Mouse (Mus musculus): ENCODE measurements around the gene Gm45785.

Gene Gm45785

DNA sequence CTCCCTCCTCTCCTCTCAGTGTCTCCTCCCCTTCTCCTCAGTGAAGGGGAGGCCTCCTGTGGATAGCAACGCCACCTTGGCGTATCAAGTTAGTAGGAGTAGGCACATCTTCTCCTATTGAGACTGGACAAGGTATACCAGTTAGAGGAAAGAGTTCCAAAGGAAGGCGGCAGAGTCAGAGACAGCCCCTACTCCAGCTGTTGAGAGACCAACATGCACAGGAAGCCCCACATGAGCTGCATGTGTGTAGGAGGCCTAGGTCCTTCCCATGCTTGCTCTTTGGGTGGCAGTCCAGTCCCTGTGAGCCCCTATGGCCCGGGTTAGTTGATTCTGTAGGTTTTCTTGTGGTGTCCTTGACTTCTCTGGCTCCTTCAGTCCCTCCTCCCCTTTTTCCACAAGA is 22.8 kb downstream of the Gm45785 start:
- in situ Hi-C loops (cut with MboI), result no loop called here

DNA sequence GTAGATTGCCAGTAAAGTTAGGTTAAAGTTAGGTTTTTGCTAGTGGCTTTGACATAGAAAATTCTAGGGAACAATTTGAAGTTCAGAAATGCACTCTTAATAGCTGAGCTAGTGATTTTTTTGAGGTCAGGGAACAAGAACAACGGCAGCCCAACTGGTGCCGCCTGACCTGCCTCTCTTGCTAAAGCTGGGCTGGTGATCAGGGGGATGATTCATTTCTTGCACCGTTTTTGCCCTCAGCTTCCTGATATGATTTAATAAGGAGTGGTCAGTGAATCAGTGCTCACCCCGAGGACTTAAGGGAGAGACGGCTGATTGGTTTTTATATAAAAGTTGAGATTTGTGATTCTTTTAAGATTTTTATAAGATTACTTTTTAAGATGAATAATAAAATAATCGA is 24.7 kb downstream of the Gm45785 start:
- in situ Hi-C loops (cut with MboI), result no loop called here

DNA sequence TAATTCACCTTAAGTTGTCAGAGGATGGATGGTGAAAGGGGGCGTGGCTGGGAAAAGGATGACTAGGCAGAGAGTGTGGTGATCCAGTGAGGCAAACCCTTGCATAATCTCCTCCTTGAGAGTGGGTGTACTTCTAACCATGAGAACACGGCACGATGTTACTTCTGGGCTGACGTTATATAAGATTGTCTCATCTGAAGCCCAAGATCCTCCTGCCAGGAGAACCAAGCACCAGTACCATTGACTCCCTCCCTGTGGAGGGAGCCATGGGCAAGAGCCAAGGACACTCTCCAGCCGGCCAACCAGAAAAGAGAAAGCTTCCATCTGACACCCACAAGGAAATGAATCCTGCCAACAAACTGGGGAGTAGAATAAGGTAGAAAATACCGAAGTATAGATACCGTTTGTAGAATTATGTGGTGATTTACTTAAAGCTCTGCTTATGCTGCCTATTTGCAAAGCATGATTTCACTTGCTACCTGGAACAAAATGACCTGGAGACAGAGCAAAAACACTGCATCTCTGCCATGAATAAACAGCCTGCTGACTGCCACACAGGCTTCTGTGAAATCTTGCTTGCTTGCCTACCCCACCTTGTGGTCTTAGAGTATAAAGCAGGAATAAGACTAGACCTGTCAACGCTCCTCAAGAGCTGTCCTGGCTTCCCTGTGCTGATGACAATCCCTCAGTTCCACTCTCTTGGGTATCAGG is 27.8 kb downstream of the Gm45785 start:
- in situ Hi-C loops (cut with MboI), result no loop called here

DNA sequence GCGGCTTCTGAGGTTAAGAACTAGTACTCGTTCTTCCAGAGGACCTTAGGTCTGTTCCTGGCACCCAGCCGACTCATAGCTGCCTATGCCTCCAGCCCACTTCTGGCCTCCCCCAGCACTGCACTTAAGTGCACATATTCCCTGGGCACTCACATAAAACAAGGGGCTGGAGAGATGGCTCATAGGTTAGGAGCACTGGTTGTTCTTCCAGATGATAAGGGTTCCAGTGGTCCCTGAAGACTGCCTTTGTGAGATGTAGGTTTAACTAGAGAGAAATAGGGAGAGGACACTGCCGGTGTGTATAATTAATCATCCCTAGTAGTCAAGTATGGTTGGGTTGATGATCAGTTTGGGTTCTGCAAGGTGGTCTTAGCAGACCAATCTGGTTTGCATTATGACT is 33.4 kb downstream of the Gm45785 start:
- in situ Hi-C loops (cut with MboI), result no loop called here

DNA sequence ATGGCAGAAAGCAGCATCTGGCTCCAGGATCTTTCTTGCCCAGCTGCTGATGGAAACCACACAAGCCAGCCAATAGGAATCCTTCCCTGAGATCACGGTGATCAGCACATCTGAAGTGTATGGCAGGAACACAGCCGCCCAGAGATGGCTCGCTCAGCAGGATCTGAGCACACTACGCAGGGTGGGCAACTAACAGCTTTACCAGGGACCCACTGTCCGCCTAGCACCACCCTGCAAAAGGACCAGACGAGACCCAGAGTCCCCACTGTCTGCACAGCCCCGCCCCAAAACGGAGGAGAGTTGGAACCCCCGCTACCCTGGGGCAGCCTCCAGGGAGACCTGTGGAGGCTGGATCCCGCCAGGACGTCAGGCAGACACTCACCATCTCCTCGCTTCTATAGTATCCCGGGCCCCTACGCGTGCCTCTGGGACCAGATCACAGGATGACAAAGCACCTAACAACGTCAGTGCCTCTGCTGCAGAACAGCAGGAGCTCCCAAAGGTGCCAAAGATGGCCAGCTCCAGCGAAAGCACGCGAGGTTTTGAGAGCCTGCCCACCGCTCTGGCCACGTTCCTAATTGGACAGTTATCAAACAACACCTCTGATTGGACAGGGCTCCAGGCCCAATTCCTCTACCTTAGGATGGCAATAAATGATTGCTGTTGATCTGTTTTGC is 34.3 kb downstream of the Gm45785 start, which contains the start of gene Zfp941:
Zfp941 (minus strand) TSS at position 526 of the 677 bp plus-strand sequence.
- in situ Hi-C loops (cut with MboI), result no loop called here

DNA sequence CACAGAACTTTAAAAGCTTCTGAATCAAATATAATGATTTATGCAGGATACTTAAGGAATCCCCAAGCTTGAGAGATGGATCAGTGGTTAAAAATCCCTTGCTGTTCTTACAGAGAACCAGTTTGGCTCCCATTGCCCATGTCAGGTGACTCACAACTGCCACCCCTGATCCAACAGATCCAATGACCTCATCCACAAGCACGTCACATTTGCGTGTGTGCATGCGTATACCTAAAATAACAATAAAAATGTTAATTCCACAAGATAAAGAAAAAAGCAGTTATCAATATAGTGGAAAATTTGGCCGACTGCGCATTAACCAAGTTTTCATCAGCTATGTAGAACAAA is 34.9 kb downstream of the Gm45785 start:
- in situ Hi-C loops (cut with MboI), result no loop called here

DNA sequence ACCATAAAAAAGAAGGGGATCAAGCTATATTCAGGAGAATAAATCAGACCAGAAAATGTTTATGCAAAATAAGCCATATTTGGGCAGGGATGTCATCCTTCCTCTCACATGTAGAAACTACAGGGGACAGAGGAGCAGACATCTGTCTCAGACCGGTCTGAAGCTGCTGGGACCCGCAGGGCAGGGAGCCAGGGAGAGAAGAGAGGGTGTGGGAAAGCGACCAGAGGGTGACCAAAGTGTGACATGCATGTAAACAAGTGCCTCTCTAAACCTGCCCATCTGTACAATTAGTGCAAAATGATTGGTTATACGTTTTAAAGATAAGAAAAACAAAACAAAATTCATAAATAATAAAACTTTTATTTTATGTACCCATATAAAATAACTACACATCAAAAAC is 36.0 kb downstream of the Gm45785 start:
- in situ Hi-C loops (cut with MboI), result no loop called here

DNA sequence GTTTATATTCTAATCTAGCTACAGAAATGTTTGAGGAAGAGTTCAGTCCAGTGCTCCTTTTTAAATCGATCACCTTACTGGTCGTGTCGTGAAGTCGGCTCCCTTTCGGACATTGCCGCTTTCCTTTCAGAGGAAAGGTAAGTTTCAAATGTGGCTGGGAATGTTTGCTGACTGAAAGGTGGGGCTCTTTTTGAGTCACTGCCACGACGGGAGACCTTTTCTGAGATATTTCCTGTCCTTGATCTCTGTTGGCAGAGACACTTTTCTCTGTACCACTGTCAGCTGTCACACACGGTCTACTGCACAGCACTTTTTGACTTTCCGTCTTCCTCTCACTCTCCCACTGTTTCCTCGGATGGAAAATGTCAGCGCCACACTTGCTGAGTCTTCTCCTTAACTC is 43.3 kb downstream of the Gm45785 start:
- in situ Hi-C loops (cut with MboI), result no loop called here

DNA sequence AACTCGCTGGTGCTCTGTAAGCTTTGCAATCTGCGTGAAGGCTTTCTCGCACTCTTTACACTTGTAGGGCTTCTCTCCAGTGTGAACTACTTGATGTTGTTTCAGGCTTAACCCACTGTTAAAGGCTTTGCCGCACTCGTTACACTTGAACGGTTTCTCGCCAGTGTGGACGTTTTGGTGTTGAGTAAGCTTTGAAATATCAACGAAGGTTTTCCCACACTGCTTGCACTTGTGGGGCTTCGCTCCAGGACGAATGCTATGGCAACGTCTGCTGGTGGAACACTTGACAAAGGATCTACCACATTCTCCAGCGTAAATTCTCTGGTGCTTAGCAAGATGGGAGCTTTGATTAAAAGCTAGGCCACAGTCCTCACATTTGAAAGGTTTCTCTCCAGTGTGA is 44.4 kb downstream of the Gm45785 start:
- in situ Hi-C loops (cut with MboI), result no loop called here

DNA sequence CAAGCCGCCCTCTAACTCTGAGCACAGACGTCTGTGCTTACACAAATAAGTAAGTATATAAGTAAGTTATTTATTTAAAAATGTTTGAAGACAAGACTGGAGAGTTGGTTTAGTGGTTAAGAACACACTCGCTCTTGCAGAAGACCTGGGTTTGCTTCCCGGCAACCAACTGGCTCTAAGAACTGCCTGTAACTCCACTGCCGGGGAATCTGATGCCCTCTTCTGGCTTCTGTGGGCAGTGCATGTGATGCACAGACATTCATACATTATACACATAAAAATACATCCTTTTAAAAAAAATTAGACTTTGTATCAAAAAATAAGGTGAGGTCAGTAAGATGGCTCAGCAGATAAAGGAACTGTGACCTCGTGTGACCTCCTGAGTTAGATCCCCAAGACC is 45.6 kb downstream of the Gm45785 start:
- in situ Hi-C loops (cut with MboI), result no loop called here

DNA sequence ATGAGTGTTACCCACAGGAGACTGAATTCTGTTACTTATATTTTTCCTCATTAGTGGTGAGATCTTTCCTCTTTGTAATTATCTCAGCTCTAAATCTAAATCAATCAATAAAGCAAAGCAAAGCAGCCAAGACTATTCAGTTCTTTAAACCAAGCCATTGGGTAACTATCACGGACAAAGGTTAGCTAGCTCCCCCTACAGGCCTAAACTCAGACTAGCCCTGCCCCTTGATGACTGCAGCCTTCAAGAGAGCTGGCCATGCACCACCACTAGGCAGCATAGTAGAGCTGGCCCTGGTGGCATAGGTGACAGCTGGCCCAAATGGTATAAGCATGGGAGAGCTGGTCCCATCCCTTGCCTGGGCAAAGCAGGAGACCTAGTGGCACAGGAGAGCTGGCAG is 50.4 kb downstream of the Gm45785 start:
- in situ Hi-C loops (cut with MboI), result no loop called here

DNA sequence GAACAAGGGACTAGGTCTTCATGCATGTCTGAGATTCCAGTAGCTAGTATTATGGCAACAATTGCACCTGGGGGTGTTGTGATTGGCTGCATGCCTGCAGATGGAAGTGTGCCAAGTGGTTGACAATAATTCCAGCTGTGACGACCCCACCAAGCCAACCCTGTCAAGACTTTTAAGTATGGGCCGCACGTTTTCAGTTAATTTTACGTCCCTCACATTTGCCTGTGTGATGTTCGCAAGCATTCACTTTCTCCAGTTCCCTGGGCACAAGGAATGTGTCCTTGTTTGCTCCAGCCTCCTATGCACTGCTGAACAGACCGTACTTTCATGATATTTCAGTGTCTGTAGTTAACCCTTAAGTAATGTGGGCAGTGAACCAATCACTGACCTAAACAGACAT is 53.5 kb downstream of the Gm45785 start:
- in situ Hi-C loops (cut with MboI), result no loop called here

DNA sequence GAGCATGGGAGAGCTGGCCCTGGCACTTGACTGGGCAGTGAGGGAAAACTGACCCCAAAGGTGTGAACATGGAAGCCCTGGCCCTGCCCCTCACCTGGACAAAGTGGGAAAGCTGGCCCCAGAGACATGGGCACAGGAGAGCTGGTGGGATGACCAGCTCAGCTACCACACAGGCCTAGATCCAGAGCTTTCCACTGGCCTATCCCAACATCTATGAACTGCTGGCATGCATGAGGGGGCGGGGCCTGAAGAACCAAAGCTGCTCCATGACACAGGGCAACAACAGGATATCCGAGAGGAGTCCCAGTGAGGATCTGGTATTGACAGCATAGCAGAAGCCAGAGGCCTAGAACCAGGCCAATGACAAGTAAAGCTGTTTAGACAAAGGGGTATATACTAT is 57.9 kb downstream of the Gm45785 start:
- in situ Hi-C loops (cut with MboI), result no loop called here

DNA sequence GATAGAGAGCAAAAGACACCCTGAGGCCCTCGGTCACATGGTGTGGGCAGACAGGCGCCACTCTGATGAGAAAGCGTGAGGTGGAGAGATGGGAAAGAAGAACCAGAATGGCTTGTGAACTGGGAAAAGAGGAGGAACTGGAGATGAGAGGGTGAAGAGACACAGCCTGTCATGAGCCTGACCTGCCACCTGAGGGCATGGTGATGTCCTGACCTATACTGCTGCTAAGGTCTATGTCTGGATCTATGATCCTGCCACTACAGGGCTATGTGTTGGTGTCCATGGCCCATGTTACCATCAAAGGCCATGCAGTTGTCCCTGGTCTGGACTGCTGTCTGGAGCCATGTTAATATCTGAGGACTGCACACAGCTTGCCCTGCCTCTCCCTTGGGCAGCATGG is 58.5 kb downstream of the Gm45785 start:
- in situ Hi-C loops (cut with MboI), result no loop called here

DNA sequence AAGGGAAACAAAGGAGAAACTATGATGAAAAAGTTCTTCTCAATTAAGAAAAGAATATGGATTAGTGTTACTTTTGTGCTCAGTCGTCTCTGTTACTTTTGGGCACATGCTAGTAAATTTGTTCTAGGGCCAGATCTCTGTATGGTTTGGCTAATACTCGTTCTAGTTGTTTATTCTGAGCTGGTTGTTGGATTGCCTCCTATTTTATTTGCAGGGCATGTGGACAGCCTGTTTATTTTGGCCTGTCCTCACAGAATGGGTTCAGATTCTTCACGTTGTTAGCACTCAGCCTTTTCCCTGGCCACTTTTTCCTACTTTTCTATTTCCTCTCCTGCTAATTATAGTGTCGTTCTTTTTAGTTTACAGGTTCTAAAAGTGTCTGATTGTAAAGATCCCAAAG is 62.6 kb downstream of the Gm45785 start:
- in situ Hi-C loops (cut with MboI), result no loop called here

DNA sequence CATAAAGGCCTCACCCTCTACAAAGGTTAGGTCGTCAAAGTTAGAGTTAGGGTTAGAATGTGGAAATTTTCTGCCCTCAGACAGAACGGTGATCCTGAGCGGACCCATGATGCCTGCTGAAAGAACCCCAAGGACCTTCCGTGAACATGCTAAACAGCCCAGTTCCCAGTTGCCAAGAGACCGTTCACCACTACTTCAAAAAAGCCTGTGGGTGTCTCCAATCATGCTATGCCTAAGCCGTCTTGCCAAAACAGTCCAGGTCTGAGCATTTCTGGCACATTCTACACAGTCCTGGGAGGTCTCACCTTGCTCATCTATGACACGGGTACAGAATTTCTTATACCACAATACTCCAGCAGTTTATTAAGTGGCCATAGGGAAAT is 68.1 kb downstream of the Gm45785 start:
- in situ Hi-C loops (cut with MboI), result no loop called here

DNA sequence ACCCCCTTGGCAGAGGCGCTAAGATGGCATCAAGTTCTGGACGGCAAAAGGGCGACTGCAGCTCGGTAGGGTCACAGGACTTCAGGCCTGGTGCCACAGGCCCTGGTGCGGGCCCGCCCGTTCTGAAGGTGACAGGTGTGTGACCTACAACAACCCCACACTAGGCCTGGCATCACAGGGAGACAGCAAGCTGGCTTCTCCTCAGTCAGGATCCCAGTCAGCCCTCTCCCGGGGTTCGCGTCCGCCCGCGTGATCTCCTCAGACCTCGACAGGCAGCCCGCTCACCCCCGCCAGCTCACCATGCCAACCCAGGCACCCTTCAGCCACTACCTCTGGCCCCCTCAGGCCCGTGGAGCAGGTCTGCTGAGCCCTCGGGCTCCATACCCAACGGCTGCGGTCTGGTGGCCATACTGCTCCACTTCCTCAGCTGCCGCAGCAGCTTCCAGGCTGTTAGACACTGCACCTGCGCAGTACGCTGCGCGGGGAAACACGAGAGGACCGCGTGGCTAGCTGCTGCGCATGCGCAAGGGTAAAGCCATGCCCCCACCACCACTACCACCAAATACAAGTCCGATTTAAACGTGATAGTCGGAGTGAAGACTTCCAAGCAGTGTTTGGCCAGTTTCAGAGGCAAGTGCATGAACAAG is 68.6 kb downstream of the Gm45785 start, which contains the start of gene Syce1:
Syce1 (minus strand) TSS at position 447 of the 647 bp plus-strand sequence.
- in situ Hi-C loops (cut with MboI), result no loop called here

DNA sequence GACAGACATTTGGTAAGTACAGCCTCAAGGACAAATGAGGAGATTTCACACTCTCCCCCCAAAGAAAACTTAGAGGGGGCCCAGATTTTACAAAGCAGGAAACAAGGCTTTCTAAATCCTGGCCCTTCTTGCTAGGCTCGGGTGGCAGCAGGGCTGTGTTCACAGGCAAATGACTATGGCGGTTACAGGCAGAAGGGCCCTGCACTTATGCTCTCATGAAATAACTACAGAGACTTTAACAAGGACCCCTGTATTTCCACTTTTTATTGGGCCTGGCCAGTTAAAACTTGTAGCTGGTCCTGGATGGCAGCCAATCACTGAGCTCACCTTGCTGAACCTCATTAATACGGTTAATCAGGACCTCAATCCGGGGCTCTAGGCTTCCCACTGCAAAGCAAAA is 75.6 kb downstream of the Gm45785 start:
- in situ Hi-C loops (cut with MboI), result no loop called here
